Mouse (Mus musculus): ENCODE measurements around the gene Hmga1b. TPM values are rescaled to one million over a fixed set of nuclear protein-coding genes. Genes with fewer than 3 reads are reported as not detected.

Gene Hmga1b
- polyA plus RNA-seq, 1 experiment from 2014 or later = 2.8 TPM

DNA sequence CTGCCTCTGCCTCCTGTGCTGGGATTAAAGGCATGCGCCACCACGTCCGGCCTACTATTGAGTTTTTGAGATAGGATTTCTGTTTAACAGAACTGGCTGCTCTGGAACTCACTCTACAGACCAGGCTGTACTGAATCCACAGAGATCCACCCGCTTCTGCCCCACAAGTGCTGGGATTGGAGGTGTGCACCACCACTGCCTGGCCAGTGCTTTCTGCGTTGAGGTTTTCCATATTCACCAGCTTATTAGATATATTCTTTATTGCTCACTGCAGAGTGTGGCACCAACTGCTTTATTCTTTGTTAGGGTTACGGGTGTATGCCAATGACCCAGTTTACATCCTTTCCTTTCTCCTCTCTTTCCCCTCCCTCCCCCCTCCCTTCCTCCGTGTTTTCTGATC lies 41.7 kb downstream of the Hmga1b start:
- peaks cover 38% of the 10 kb centered on the region for H3K36me3 ChIP-seq (ENCODE audit: control insufficient read depth, insufficient read depth, low read length)
- no peak for ATAC-seq
- H3K4me3 ChIP-seq (ENCODE audit: low read depth, low read length) = no peak overlapping the region
- 83% methylated on average over 7 of the region's 7 CpGs for WGBS
- H3K4me2 ChIP-seq (ENCODE audit: low read length) = no peak overlapping the region
- H3K27me3 ChIP-seq (ENCODE audit: control insufficient read depth, insufficient read depth, low read depth, low read length) = no peaks in the 10 kb centered on the region
- no peak overlapping the region for H3K27ac ChIP-seq (ENCODE audit: low read length)
- H3K9ac ChIP-seq (ENCODE audit: low read depth, low read length) = no peak overlapping the region
- H3K9me3 ChIP-seq (replicated peaks; ENCODE audit: control insufficient read depth, low read length, poor library complexity, severe bottlenecking) = no peaks in the 10 kb centered on the region
- H3K4me1 ChIP-seq (ENCODE audit: control insufficient read depth, insufficient read depth, low read length) = peaks cover 5% of the 10 kb centered on the region; the same call in 1 of the 2 replicates

DNA sequence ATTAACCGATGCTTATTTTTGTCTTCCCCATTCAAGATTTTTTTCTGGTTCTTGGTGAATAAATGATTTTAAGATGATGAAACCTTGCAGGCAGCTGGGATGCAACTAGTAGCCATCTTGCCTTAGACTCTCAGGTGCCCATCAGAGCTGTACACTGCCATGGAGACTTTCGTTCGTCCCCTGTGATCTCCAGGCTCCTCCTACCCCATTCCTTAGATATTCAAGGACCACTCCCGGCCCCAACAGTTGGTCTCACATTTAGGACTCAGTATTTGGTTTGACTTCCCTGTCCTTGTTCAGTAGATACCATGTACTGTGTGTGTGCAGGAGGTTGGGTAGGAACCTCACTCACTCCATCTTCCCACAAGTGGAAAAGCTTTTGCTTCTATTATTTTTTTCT lies 42.2 kb downstream of the Hmga1b start:
- H3K36me3 ChIP-seq (ENCODE audit: control insufficient read depth, insufficient read depth, low read length) = peaks cover 39% of the 10 kb centered on the region

GRCm38 (mm10) chr11:120805375-120806298 lies 43.0 kb downstream of the Hmga1b start:
- 84% methylated on average over 7 of the region's 7 CpGs for WGBS
- no peaks in the 10 kb centered on the region for H3K27me3 ChIP-seq (ENCODE audit: control insufficient read depth, insufficient read depth, low read depth, low read length)
- H3K4me1 ChIP-seq (ENCODE audit: control insufficient read depth, insufficient read depth, low read length) = no peaks in the 10 kb centered on the region
- H3K36me3 ChIP-seq (ENCODE audit: control insufficient read depth, insufficient read depth, low read length) = peaks cover 48% of the 10 kb centered on the region
- no peak overlapping the region for H3K4me3 ChIP-seq (ENCODE audit: low read depth, low read length)
- no peak overlapping the region for H3K9ac ChIP-seq (ENCODE audit: low read depth, low read length)
- no peak overlapping the region for H3K27ac ChIP-seq (ENCODE audit: low read length)
- ATAC-seq = no peak
- no peak overlapping the region for H3K4me2 ChIP-seq (ENCODE audit: low read length)
- H3K9me3 ChIP-seq (replicated peaks; ENCODE audit: control insufficient read depth, low read length, poor library complexity, severe bottlenecking) = no peaks in the 10 kb centered on the region

More for the DNA sequence above, 42.2 kb downstream of the Hmga1b start:
- 74% methylated on average over 4 of the region's 4 CpGs for WGBS
- Histone ChIP-seq H3K4me3 (ENCODE audit: low read depth, low read length) (no peak overlapping the region), H3K9me3 (replicated peaks; ENCODE audit: control insufficient read depth, low read length, poor library complexity, severe bottlenecking) (no peaks in the 10 kb centered on the region), H3K9ac (ENCODE audit: low read depth, low read length) (no peak overlapping the region), H3K27me3 (ENCODE audit: control insufficient read depth, insufficient read depth, low read depth, low read length) (no peaks in the 10 kb centered on the region), H3K4me2 (ENCODE audit: low read length) (no peak overlapping the region), H3K27ac (ENCODE audit: low read length) (no peak overlapping the region), H3K4me1 (ENCODE audit: control insufficient read depth, insufficient read depth, low read length) (peaks cover 1% of the 10 kb centered on the region; the same call in 1 of the 2 replicates)
- no peak for ATAC-seq

DNA sequence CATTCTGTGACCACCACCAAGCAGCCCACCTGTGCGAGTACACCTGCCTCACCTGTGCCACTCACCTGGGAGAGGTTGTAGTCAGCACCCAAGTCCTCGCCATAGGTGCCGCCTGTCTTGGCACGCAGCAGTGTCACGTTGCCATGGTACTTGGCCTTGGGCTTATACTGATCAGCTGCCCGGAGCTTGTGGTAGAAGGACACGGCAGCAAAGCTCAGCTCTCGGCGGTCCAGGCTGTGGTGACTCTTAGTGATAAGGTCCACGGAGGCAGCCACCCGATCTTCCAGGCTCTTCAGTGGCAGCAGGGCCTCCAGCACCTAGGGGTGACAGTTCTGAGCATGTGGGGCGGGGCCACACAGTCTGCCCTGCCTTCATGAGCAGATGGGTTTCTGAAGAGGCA lies 45.4 kb downstream of the Hmga1b start:
- Histone ChIP-seq H3K4me2 (ENCODE audit: low read length) (no peak overlapping the region), H3K4me1 (ENCODE audit: control insufficient read depth, insufficient read depth, low read length) (no peaks in the 10 kb centered on the region), H3K9ac (ENCODE audit: low read depth, low read length) (no peak overlapping the region), H3K27ac (ENCODE audit: low read length) (no peak overlapping the region), H3K9me3 (replicated peaks; ENCODE audit: control insufficient read depth, low read length, poor library complexity, severe bottlenecking) (no peaks in the 10 kb centered on the region), H3K4me3 (ENCODE audit: low read depth, low read length) (no peak overlapping the region), H3K27me3 (ENCODE audit: control insufficient read depth, insufficient read depth, low read depth, low read length) (no peaks in the 10 kb centered on the region), H3K36me3 (ENCODE audit: control insufficient read depth, insufficient read depth, low read length) (peaks cover 71% of the 10 kb centered on the region)
- 95% methylated on average over 12 of the region's 12 CpGs for WGBS
- no peak for ATAC-seq

GRCm38 (mm10) chr11:120812068-120812467 lies 49.5 kb downstream of the Hmga1b start:
- 95% methylated on average over 16 of the region's 16 CpGs for WGBS
- Histone ChIP-seq H3K9ac (ENCODE audit: low read depth, low read length) (no peak overlapping the region), H3K27me3 (ENCODE audit: control insufficient read depth, insufficient read depth, low read depth, low read length) (no peaks in the 10 kb centered on the region), H3K4me2 (ENCODE audit: low read length) (no peak overlapping the region), H3K4me3 (ENCODE audit: low read depth, low read length) (no peak overlapping the region), H3K27ac (ENCODE audit: low read length) (no peak overlapping the region), H3K36me3 (ENCODE audit: control insufficient read depth, insufficient read depth, low read length) (peaks cover 95% of the 10 kb centered on the region), H3K4me1 (ENCODE audit: control insufficient read depth, insufficient read depth, low read length) (no peaks in the 10 kb centered on the region), H3K9me3 (replicated peaks; ENCODE audit: control insufficient read depth, low read length, poor library complexity, severe bottlenecking) (no peaks in the 10 kb centered on the region)
- ATAC-seq = no peak

Other genes with a start within 250 kb of the Hmga1b start
- gene Gcgr, start 232.1 kb upstream of the Hmga1b start, polyA plus RNA-seq (2015; fragmentation: Nextera tagmentation; extraction: Ambion mirVana) = 0.13 and 0.31 TPM in 2 replicates
- gene Mcrip1, start 213.1 kb upstream of the Hmga1b start, polyA plus RNA-seq (2015; fragmentation: Nextera tagmentation; extraction: Ambion mirVana) = 232 and 233 TPM in 2 replicates
- not detected in 2 replicates for gene Ppp1r27, start 211.7 kb upstream of the Hmga1b start, polyA plus RNA-seq (2015; fragmentation: Nextera tagmentation; extraction: Ambion mirVana)
- 233 and 257 TPM in 2 replicates for gene P4hb, start 189.5 kb upstream of the Hmga1b start, polyA plus RNA-seq (2015; fragmentation: Nextera tagmentation; extraction: Ambion mirVana)
- gene Arhgdia, start 181.2 kb upstream of the Hmga1b start, polyA plus RNA-seq (2015; fragmentation: Nextera tagmentation; extraction: Ambion mirVana) = 439 and 443 TPM in 2 replicates
- gene Alyref, start 164.4 kb upstream of the Hmga1b start, polyA plus RNA-seq (2015; fragmentation: Nextera tagmentation; extraction: Ambion mirVana) = 194 and 223 TPM in 2 replicates
- gene Anapc11, start 164.4 kb upstream of the Hmga1b start, polyA plus RNA-seq (2015; fragmentation: Nextera tagmentation; extraction: Ambion mirVana) = 189 and 196 TPM in 2 replicates
- not detected in 2 replicates for gene Npb, start 154.3 kb upstream of the Hmga1b start, polyA plus RNA-seq (2015; fragmentation: Nextera tagmentation; extraction: Ambion mirVana)
- gene Pcyt2, start 144.9 kb upstream of the Hmga1b start, polyA plus RNA-seq (2015; fragmentation: Nextera tagmentation; extraction: Ambion mirVana) = 218 and 239 TPM in 2 replicates
- gene Sirt7, start 137.6 kb upstream of the Hmga1b start, polyA plus RNA-seq (2015; fragmentation: Nextera tagmentation; extraction: Ambion mirVana) = 39.3 and 46.2 TPM in 2 replicates
- gene Mafg, start 129.2 kb upstream of the Hmga1b start, polyA plus RNA-seq (2015; fragmentation: Nextera tagmentation; extraction: Ambion mirVana) = 37.5 and 39.1 TPM in 2 replicates
- 18.1 TPM in 2 replicates for gene Pycr1, start 119.0 kb upstream of the Hmga1b start, polyA plus RNA-seq (2015; fragmentation: Nextera tagmentation; extraction: Ambion mirVana)
- gene Myadml2, start 114.6 kb upstream of the Hmga1b start, polyA plus RNA-seq (2015; fragmentation: Nextera tagmentation; extraction: Ambion mirVana) = 1.1 TPM in 2 replicates
- gene Notum, start 101.6 kb upstream of the Hmga1b start, polyA plus RNA-seq (2015; fragmentation: Nextera tagmentation; extraction: Ambion mirVana) = 1.1 and 1.9 TPM in 2 replicates
- 144 and 145 TPM in 2 replicates for gene Aspscr1, start 89.8 kb upstream of the Hmga1b start, polyA plus RNA-seq (2015; fragmentation: Nextera tagmentation; extraction: Ambion mirVana)
- 88.8 and 92.2 TPM in 2 replicates for gene Cenpx, start 49.1 kb upstream of the Hmga1b start, polyA plus RNA-seq (2015; fragmentation: Nextera tagmentation; extraction: Ambion mirVana)
- 86.6 and 87.9 TPM in 2 replicates for gene Lrrc45, start 48.9 kb upstream of the Hmga1b start, polyA plus RNA-seq (2015; fragmentation: Nextera tagmentation; extraction: Ambion mirVana)
- 624 and 719 TPM in 2 replicates for gene Rac3, start 41.3 kb upstream of the Hmga1b start, polyA plus RNA-seq (2015; fragmentation: Nextera tagmentation; extraction: Ambion mirVana)
- gene Dcxr, start 35.5 kb upstream of the Hmga1b start, polyA plus RNA-seq (2015; fragmentation: Nextera tagmentation; extraction: Ambion mirVana) = 5.8 and 7.0 TPM in 2 replicates
- gene Cbr2, start 30.7 kb upstream of the Hmga1b start, polyA plus RNA-seq (2015; fragmentation: Nextera tagmentation; extraction: Ambion mirVana) = 0.87 and 1.6 TPM in 2 replicates
- 133 and 145 TPM in 2 replicates for gene Rfng, start 21.4 kb downstream of the Hmga1b start, polyA plus RNA-seq (2015; fragmentation: Nextera tagmentation; extraction: Ambion mirVana)
- gene Gps1, start 21.5 kb downstream of the Hmga1b start, polyA plus RNA-seq (2015; fragmentation: Nextera tagmentation; extraction: Ambion mirVana) = 270 and 288 TPM in 2 replicates
- 38.1 and 42.2 TPM in 2 replicates for gene Dus1l, start 33.6 kb downstream of the Hmga1b start, polyA plus RNA-seq (2015; fragmentation: Nextera tagmentation; extraction: Ambion mirVana)
- 102 and 108 TPM in 2 replicates for gene Fasn, start 61.8 kb downstream of the Hmga1b start, polyA plus RNA-seq (2015; fragmentation: Nextera tagmentation; extraction: Ambion mirVana)
- 6.8 and 7.1 TPM in 2 replicates for gene Ccdc57, start 170.1 kb downstream of the Hmga1b start, polyA plus RNA-seq (2015; fragmentation: Nextera tagmentation; extraction: Ambion mirVana)
- 9.0 and 10.0 TPM in 2 replicates for gene Slc16a3, start 185.7 kb downstream of the Hmga1b start, polyA plus RNA-seq (2015; fragmentation: Nextera tagmentation; extraction: Ambion mirVana)
- gene Csnk1d, start 228.5 kb downstream of the Hmga1b start, polyA plus RNA-seq (2015; fragmentation: Nextera tagmentation; extraction: Ambion mirVana) = 153 and 161 TPM in 2 replicates

Measured in midbrain, embryonic 16.5 days (tissue).